Mouse (Mus musculus) forebrain, embryonic 13.5 days (tissue): ENCODE results near the gene Ankrd6. TPM values are rescaled to one million over a fixed set of nuclear protein-coding genes. Genes with fewer than 3 reads are reported as not detected.

Experiments used
- ATAC-seq: fragments of 200-750 bp; cut with Nextera tagmentation; 2 replicates; pipeline ENCODE4 v1.8.0; 2017
- H3K27ac ChIP-seq: fragments of 300-500 bp; sonication (generic); 2 replicates; pipeline ENCODE4 v1.5.1; 2015; ENCODE audit warnings: inconsistent platforms, mild to moderate bottlenecking, moderate library complexity
- H3K27me3 ChIP-seq: fragments of 300-500 bp; sonication (generic); 2 replicates; pipeline ENCODE4 v1.6.1; 2015; ENCODE audit warnings: mild to moderate bottlenecking, inconsistent platforms
- H3K36me3 ChIP-seq: fragments of 300-500 bp; sonication (generic); 2 replicates; pipeline ENCODE4 v1.6.1; 2015; ENCODE audit warnings: mild to moderate bottlenecking, inconsistent platforms; ENCODE audit not compliant: poor library complexity, severe bottlenecking
- H3K4me1 ChIP-seq: fragments of 300-500 bp; sonication (generic); 2 replicates; pipeline ENCODE4 v1.6.1; 2015; ENCODE audit warnings: inconsistent platforms
- H3K4me2 ChIP-seq: fragments of 300-500 bp; sonication (generic); 2 replicates; pipeline ENCODE4 v1.6.1; 2015; ENCODE audit warnings: inconsistent platforms, mild to moderate bottlenecking, moderate library complexity
- H3K4me3 ChIP-seq: fragments of 300-500 bp; sonication (generic); 2 replicates; pipeline ENCODE4 v1.5.1; 2015; ENCODE audit warnings: mild to moderate bottlenecking, inconsistent platforms
- H3K9ac ChIP-seq: fragments of 300-500 bp; sonication (generic); 2 replicates; pipeline ENCODE4 v1.6.1; 2015; ENCODE audit warnings: mild to moderate bottlenecking, inconsistent platforms
- H3K9me3 ChIP-seq: fragments of 300-500 bp; sonication (generic); replicated peaks from 2 replicates; pipeline ENCODE4 v1.6.1; 2016; ENCODE audit warnings: inconsistent platforms
- WGBS: fragments of 180-500 bp; shearing (Covaris S2); methylation state at CpG from one replicate; pipeline ENCODE4 v1.1.7; 2015; 5-methylcytosine and 5-hydroxymethylcytosine counted together
- polyA plus RNA-seq: library from polyadenylated mRNA; unstranded; fragments of >200 nt; fragmentation: Nextera tagmentation; extraction: Ambion mirVana; gene quantifications from 2 replicates; pipeline ENCODE4 v1.2.1, GENCODE M21; 2015

Ankrd6 gene
- polyA plus RNA-seq, 1 experiment from 2014 or later = 27.5 TPM

DNA sequence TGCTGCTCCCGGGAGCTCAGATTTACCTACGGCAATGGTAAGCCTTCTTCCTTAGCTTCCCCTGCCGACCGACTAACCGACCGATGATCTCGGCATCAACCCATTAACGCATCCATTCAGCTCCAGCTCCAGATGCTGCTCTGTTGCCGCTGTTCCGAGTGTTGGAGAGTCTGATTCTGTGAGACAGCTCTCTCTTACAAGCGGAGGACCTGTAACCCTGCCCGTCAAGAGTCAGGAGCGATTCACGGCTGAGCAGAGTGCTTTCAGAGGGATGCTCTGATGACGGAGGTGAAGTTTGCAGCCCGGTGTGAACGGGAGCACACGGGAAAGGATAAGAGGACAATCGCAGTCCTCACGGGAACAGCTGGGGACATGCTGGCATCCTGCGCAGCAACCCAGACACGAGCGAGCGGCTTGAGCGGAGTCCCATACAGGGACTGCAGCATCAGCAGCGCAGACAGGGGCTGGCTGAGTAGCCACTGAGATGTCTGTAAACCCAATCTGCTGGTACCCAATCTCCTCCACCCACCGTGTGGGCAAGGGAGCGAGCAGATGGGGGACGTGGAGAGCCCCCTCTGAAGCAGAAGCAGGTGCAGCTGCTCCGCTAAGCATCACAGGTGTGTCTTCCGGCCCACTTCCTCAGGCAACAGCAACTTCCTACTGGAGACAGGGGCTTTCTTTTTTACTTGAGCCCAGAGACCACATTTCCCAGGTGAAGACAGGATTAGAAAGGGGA lies 86.3 kb downstream of the Ankrd6 start:
- Histone ChIP-seq H3K36me3 (no peaks in the 10 kb centered on the region), H3K4me3 (peak overlapping the region; percentile 33)

DNA sequence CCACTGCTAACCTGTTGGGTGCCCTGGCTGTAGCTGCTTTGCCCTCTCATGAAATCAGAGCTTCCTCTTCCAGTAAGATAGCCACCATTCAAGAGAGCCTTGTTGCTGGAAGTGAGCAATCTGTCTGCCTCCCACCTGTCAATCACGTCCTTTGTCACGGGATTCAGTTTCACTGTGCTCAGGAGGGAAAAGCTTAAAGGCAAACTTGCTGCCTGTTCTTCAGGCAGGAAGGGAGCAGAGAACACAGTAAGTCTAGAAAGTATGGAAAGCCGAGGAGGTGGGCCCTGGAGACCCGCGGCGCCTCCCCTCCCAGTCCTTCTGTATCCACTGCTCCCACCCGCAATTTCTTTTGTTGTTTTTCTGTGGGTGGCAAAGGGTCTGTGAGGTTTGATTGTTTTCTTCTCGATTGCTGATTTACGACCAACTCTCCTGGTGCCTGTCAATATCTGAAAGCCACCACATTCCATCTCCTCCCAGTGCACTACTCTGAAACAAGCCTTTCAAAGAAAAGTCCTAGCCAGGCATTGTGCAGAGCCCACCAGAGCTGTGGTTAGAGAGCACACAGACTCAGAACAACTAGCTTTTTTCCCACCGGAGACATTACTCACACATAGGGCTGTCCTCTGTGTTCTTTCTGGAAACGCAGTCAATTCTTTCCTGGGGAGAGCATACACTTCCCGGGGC lies 87.1 kb downstream of the Ankrd6 start:
- H3K9me3 ChIP-seq = no peaks in the 10 kb centered on the region
- peak; percentile 33 for ATAC-seq
- H3K27ac ChIP-seq = peak overlapping the region; percentile 31
- no peaks in the 10 kb centered on the region for H3K27me3 ChIP-seq
- 2% methylated on average over 12 of the region's 12 CpGs for WGBS
- peak overlapping the region; percentile 60 for H3K4me2 ChIP-seq
- no peaks in the 10 kb centered on the region for H3K36me3 ChIP-seq
- H3K4me3 ChIP-seq = peak overlapping the region; percentile 33
- peaks cover 51% of the 10 kb centered on the region for H3K4me1 ChIP-seq
- H3K9ac ChIP-seq = peak overlapping the region; percentile 55

More for the DNA sequence above, 86.3 kb downstream of the Ankrd6 start:
- ATAC-seq = peak; percentile 50; the same call in 1 of the 2 replicates
- Histone ChIP-seq H3K9ac (peak overlapping the region; percentile 55), H3K27me3 (no peaks in the 10 kb centered on the region), H3K4me2 (peak overlapping the region; percentile 60), H3K9me3 (no peaks in the 10 kb centered on the region), H3K4me1 (peaks cover 51% of the 10 kb centered on the region), H3K27ac (peak overlapping the region; percentile 17; the same call in 1 of the 2 replicates)
- 27% methylated on average over 31 of the region's 31 CpGs for WGBS

DNA sequence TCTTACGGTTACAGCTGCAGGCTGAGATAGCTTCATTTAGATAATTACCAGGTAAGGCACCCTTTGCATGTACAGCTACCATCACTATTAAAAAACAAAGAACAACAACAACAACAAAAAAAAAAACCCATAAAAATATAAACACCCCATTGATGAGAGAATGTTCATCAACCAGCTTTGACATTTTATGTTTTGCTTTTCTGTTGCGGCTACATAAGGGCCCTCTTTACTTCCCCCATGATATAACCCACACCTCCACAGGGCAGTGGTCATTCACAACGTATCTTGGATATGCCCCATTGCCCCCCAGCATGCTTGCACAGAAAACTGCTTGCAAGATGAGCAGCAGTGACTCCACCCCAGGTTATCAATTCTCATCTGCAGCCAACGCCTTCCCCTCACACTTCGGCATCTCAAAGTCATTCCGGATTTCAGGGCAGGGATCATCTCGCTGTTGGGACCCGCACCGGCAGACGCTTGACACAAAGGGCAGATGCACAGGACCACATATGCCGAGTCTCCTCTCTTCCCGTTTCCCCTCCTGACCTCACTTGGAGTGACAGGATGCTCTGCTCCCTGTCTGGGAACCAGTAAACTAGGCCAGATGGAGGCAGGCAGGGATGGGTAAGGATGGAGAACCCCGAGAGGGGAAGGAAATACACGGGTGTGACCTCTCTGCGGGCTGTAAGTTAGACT lies 87.7 kb downstream of the Ankrd6 start:
- H3K36me3 ChIP-seq = no peaks in the 10 kb centered on the region
- no peak for ATAC-seq
- H3K27me3 ChIP-seq = no peaks in the 10 kb centered on the region
- H3K9me3 ChIP-seq = no peaks in the 10 kb centered on the region
- H3K27ac ChIP-seq = peak overlapping the region; percentile 31; the same call in 1 of the 2 replicates
- peak overlapping the region; percentile 55; the same call in 1 of the 2 replicates for H3K9ac ChIP-seq
- peak overlapping the region; percentile 60 for H3K4me2 ChIP-seq
- 48% methylated on average over 15 of the region's 15 CpGs for WGBS
- peaks cover 51% of the 10 kb centered on the region for H3K4me1 ChIP-seq
- peak overlapping the region; percentile 33 for H3K4me3 ChIP-seq

DNA sequence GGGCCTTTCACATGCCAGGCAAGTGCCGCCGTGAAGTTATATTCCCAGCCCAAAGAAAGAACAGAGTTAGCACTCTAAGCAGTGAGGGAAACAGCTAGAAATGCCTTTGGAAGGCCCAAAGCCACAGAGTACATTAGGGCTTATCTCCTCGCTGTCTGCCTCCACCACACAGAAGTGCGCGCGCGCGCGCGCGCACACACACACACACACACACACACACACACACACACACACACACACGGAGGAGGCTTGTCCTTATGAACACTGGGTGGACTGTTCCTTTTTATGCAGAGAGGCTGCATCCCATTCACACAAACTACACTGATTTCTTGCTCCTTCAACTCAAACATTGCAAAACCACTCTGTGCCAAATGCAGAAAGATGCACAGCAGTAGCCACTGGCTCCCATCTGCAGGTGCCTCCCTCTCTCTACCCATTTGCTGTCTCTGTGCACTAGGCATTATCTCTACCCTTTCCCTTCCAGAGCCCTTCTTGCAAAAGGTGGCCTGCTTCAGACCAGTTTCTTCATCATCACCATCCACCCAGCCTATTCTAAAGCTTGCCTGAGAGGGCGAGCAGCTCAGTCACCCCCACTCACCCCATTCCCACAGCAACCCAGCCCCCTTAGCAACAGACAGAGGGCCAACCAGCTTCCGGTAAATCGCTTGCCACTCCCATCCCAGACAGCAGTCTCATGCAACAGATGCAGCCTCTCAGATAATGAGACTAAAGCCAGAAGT lies 88.5 kb downstream of the Ankrd6 start:
- WGBS = 70% methylated on average over 13 of the region's 15 CpGs
- no peaks in the 10 kb centered on the region for H3K27me3 ChIP-seq
- H3K4me3 ChIP-seq = no peak overlapping the region
- H3K9me3 ChIP-seq = no peaks in the 10 kb centered on the region
- peak; percentile 46 for ATAC-seq
- H3K4me1 ChIP-seq = peaks cover 51% of the 10 kb centered on the region
- no peak overlapping the region for H3K27ac ChIP-seq
- H3K4me2 ChIP-seq = 0 out of 2 replicates have a peak overlapping the region, but pooled peaks have one; percentile 60
- 0 out of 2 replicates have a peak, but pooled peaks cover 7% of the 10 kb centered on the region for H3K36me3 ChIP-seq
- no peak overlapping the region; the same call in 1 of the 2 replicates for H3K9ac ChIP-seq

DNA sequence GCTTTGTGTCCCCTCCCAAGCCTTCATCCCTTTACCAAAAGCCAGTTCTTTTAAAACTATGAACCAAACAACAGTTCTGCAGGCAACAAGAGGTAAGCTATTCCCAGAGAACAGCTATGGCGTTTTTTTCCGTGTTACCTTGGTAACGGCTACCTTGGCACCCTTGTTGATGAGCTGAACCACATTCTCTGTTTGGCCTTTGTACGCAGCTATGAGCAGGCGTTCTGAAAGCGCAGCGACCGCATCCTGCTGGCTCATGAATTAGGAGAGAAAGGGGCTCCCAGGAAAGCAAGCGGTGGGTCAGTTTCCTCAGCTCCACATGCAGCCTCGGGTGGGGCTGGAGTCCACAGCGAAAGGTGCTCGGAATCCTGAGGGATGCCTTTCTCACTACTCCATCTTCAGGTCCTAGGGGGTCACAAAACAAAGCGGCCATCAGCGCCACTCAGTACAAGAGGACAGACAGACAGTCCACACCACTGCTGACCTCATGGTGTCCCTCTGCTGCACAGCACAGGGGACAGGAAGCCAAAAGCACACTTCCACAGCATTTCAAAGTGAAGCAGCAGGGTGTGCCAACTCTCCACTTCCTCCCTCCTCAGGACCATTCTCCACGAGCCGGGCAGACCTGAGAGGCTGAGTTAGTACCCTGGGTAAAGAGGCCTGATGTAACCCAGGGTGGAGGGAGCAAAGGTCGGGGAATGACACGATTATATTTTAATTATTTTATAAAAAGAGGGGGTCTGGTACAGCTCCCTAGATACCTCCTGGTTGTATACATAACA lies 90.3 kb downstream of the Ankrd6 start:
- Histone ChIP-seq H3K4me3 (0 out of 2 replicates have a peak overlapping the region, but pooled peaks have one; percentile 2), H3K4me2 (peak overlapping the region; percentile 43), H3K9me3 (no peaks in the 10 kb centered on the region), H3K27ac (peak overlapping the region; percentile 57), H3K9ac (peak overlapping the region; percentile 45), H3K36me3 (0 out of 2 replicates have a peak, but pooled peaks cover 7% of the 10 kb centered on the region), H3K27me3 (no peaks in the 10 kb centered on the region), H3K4me1 (peaks cover 51% of the 10 kb centered on the region)
- WGBS = 36% methylated on average over 18 of the region's 18 CpGs
- peak; percentile 63 for ATAC-seq

DNA sequence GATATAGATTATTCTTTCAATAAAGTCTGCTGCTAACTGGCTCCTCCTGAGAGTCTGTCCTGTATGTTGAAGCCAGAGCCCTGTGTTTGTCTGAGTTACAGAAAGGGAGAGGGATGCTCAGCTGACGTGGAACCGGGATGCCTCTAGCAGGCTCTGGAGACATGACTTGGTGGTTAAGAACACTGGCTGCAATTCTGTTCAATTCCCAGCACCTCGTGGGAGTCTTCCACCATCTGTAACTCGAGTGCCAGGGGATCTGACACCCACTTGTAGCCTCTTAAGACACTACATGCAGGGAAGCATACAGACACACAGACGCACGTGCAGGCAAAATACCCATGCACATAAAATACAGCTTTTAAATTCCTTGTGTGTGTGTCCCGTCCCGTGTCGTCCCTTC lies 95.1 kb downstream of the Ankrd6 start:
- H3K4me3 ChIP-seq = no peak overlapping the region
- peaks cover 22% of the 10 kb centered on the region for H3K4me1 ChIP-seq
- H3K4me2 ChIP-seq = no peak overlapping the region
- no peaks in the 10 kb centered on the region for H3K9me3 ChIP-seq
- WGBS = 83% methylated on average over 9 of the region's 9 CpGs
- no peak overlapping the region for H3K9ac ChIP-seq
- H3K27me3 ChIP-seq = no peaks in the 10 kb centered on the region
- ATAC-seq = no peak
- 0 out of 2 replicates have a peak, but pooled peaks cover 7% of the 10 kb centered on the region for H3K36me3 ChIP-seq
- no peak overlapping the region for H3K27ac ChIP-seq

DNA sequence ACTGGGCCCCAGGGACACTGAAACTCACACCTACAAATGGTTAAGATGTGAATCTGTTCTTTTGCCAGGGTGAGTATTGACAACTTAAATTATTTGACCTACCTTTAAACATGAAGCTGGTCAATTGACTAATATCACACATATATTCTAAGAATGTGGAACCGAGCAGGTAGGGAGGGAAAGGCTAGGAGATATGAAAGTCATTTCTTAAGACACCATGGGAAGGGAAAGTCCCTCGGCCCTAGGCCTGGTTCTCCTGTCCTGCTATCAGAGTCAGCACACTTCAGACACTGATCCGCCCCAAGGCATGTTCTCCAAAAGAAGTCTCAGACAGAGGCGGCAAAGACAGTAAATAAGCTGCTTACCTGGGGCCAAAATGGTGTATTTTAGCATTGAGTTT lies 95.7 kb downstream of the Ankrd6 start:
- Histone ChIP-seq H3K4me1 (peaks cover 16% of the 10 kb centered on the region), H3K27me3 (no peaks in the 10 kb centered on the region), H3K9me3 (no peaks in the 10 kb centered on the region), H3K4me3 (no peak overlapping the region), H3K36me3 (0 out of 2 replicates have a peak, but pooled peaks cover 7% of the 10 kb centered on the region), H3K9ac (no peak overlapping the region), H3K4me2 (no peak overlapping the region), H3K27ac (no peak overlapping the region)
- 86% methylated on average over 4 of the region's 4 CpGs for WGBS
- ATAC-seq = no peak

DNA sequence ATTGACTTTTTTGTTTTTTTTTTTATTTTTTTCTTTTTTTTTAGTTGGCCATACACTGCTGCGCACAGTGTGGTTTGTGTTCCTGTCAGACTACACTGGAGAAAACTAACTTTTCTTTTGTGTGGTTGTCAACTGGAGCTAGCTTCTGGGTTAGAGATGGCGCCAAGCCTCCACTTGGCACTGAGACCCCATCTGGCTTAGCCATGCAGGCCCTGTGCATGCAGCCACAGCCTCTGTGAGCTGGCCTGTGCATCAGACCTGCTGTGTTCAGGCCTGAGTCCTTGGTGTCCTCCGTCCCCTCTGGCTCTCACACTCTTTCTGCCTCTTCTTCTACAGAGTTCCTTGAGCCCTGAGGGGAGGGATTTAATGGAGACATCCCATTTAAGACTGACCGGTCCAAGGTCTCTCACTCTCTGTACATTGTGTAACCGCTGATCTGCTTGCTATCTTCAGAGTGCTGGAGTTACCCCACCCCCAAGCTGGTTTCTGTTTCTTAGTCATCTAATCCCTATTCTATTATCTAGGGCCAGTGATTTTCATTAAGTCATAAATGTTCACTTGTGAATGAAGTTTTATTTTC lies 96.9 kb downstream of the Ankrd6 start:
- WGBS = 76% methylated on average over 5 of the region's 5 CpGs
- ATAC-seq = no peak
- H3K36me3 ChIP-seq = 0 out of 2 replicates have a peak, but pooled peaks cover 7% of the 10 kb centered on the region
- peaks cover 11% of the 10 kb centered on the region for H3K4me1 ChIP-seq
- no peak overlapping the region for H3K4me2 ChIP-seq
- no peak overlapping the region for H3K4me3 ChIP-seq
- no peaks in the 10 kb centered on the region for H3K9me3 ChIP-seq
- no peak overlapping the region for H3K9ac ChIP-seq
- H3K27me3 ChIP-seq = no peaks in the 10 kb centered on the region
- no peak overlapping the region for H3K27ac ChIP-seq

DNA sequence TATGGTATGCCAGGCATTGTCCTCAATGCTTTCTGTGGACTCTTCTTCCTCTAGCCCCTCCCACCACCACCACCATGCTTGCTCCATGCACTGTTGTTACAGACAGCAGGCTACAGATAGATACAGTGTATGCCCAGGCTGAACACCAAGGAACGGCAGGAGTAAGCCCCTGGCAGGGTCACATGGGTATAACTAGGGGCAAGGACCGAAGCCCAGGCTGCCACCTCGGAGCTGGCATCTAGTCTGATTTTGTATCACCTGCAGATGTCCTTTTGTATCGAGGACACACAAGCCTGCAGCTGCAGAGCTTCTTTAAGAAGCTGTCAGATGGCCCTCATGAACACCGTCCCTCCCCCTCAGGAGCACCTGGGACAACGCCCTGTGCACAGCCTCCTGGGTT lies 97.8 kb downstream of the Ankrd6 start:
- no peak overlapping the region for H3K4me3 ChIP-seq
- H3K27me3 ChIP-seq = no peaks in the 10 kb centered on the region
- H3K4me1 ChIP-seq = peaks cover 11% of the 10 kb centered on the region
- no peak overlapping the region for H3K4me2 ChIP-seq
- no peak overlapping the region for H3K9ac ChIP-seq
- 0 out of 2 replicates have a peak, but pooled peaks cover 7% of the 10 kb centered on the region for H3K36me3 ChIP-seq
- no peak for ATAC-seq
- no peaks in the 10 kb centered on the region for H3K9me3 ChIP-seq
- H3K27ac ChIP-seq = peak overlapping the region; percentile 1; the same call in 1 of the 2 replicates
- WGBS = 74% methylated on average over 6 of the region's 6 CpGs

DNA sequence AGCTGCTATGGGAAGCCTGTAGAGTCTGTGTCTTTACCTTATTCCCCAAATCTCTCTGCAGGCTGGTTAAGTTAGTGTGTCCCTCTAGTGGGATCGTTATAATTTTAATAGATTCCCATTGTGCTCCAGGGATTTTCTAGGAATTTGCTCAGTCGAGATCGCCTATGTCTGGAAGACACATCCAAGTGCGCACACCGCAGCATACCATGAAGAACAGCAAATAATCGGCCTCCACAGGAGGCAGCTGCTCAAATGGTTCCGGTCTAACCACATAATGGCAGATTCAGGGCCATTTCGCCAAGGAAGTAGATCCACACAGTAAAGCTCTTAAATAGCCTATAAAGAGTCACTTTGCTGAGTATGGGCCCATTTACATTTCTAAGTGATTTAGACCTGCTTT lies 98.3 kb downstream of the Ankrd6 start:
- WGBS = 70% methylated on average over 8 of the region's 8 CpGs
- Histone ChIP-seq H3K4me3 (no peak overlapping the region), H3K9me3 (no peaks in the 10 kb centered on the region), H3K36me3 (0 out of 2 replicates have a peak, but pooled peaks cover 2% of the 10 kb centered on the region), H3K27me3 (no peaks in the 10 kb centered on the region), H3K4me2 (no peak overlapping the region), H3K27ac (0 out of 2 replicates have a peak overlapping the region, but pooled peaks have one; percentile 1), H3K9ac (no peak overlapping the region), H3K4me1 (peaks cover 11% of the 10 kb centered on the region)
- no peak for ATAC-seq
